Mouse (Mus musculus) kidney, embryonic 16.5 days (tissue): ENCODE measurements around the gene Myf6. TPM values are rescaled to one million over a fixed set of nuclear protein-coding genes. Genes with fewer than 3 reads are reported as not detected.

ENCODE experiments used
- ATAC-seq: fragments of 200-750 bp; cut with Nextera tagmentation; 2 replicates; pipeline ENCODE4 v1.8.0; 2017; ENCODE audit warnings: moderate TSS enrichment; ENCODE audit not compliant: low FRiP score, low TSS enrichment
- H3K27ac ChIP-seq: fragments of 300-500 bp; sonication (generic); 2 replicates; pipeline ENCODE4 v1.5.1; 2014; ENCODE audit warnings: low read length
- H3K27me3 ChIP-seq: fragments of 300-500 bp; sonication (generic); 2 replicates; pipeline ENCODE4 v1.6.1; 2014; ENCODE audit warnings: low read length, control low read depth, mixed read lengths; ENCODE audit not compliant: insufficient read depth
- H3K36me3 ChIP-seq: fragments of 300-500 bp; sonication (generic); 2 replicates; pipeline ENCODE4 v1.6.1; 2014; ENCODE audit warnings: low read length, control low read depth, mixed read lengths; ENCODE audit not compliant: insufficient read depth
- H3K4me1 ChIP-seq: fragments of 300-500 bp; sonication (generic); 2 replicates; pipeline ENCODE4 v1.6.1; 2014; ENCODE audit warnings: low read length, control low read depth, mixed read lengths; ENCODE audit not compliant: insufficient read depth
- H3K4me2 ChIP-seq: fragments of 300-500 bp; sonication (generic); replicated peaks from 2 replicates; pipeline ENCODE4 v1.6.1; 2014; ENCODE audit warnings: low read depth, low read length
- H3K4me3 ChIP-seq: fragments of 300-500 bp; sonication (generic); 2 replicates; pipeline ENCODE4 v1.5.1; 2014; ENCODE audit warnings: mild to moderate bottlenecking, low read length
- H3K9ac ChIP-seq: fragments of 300-500 bp; sonication (generic); replicated peaks from 2 replicates; pipeline ENCODE4 v1.6.1; 2014; ENCODE audit warnings: low read length
- H3K9me3 ChIP-seq: fragments of 300-500 bp; sonication (generic); 2 replicates; pipeline ENCODE4 v1.6.1; 2016; ENCODE audit warnings: low read length, control low read depth
- WGBS: fragments of 180-500 bp; shearing (Covaris S2); extraction: QIAGEN DNeasy Blood & Tissue Kit; methylation state at CpG from one replicate; pipeline ENCODE4 v1.1.7; 2014; 5-methylcytosine and 5-hydroxymethylcytosine counted together
- polyA plus RNA-seq: library from polyadenylated mRNA; unstranded; fragments of >200 nt; fragmentation: Nextera tagmentation; extraction: Ambion mirVana; gene quantifications from 2 replicates; pipeline ENCODE4 v1.2.1, GENCODE M21; 2015

Myf6 gene
- polyA plus RNA-seq, 1 experiment from 2014 or later, result 0.37 TPM

- Histone ChIP-seq H3K4me2 (no peak overlapping the region), H3K4me3 (no peak overlapping the region), H3K27me3 (peaks cover 13% of the 10 kb centered on the region), H3K27ac (no peak overlapping the region), H3K9me3 (no peaks in the 10 kb centered on the region), H3K36me3 (no peaks in the 10 kb centered on the region), H3K4me1 (peaks cover 8% of the 10 kb centered on the region; the same call in 1 of the 2 replicates), H3K9ac (no peak overlapping the region)
- WGBS, result 89% methylated on average over 1 of the region's 1 CpGs
- no peak for ATAC-seq
Observed at GRCm38 (mm10) chr10:107496402-107496801, 1.9 kb upstream of the Myf6 start.

GRCm38 (mm10) chr10:107493580-107494474 is 710 bp downstream of the Myf6 start:
- WGBS, result 35% methylated on average over 20 of the region's 20 CpGs
- peaks cover 23% of the 10 kb centered on the region for H3K27me3 ChIP-seq
- H3K4me2 ChIP-seq, result peak overlapping the region; percentile 49
- H3K4me1 ChIP-seq, result peaks cover 8% of the 10 kb centered on the region; the same call in 1 of the 2 replicates
- peak; percentile 70 for ATAC-seq
- peak overlapping the region; percentile 20 for H3K4me3 ChIP-seq
- H3K27ac ChIP-seq, result no peak overlapping the region
- no peaks in the 10 kb centered on the region for H3K9me3 ChIP-seq
- H3K9ac ChIP-seq, result no peak overlapping the region; the same call in 1 of the 2 replicates
- no peaks in the 10 kb centered on the region for H3K36me3 ChIP-seq

- Histone ChIP-seq H3K36me3 (no peaks in the 10 kb centered on the region), H3K9me3 (no peaks in the 10 kb centered on the region), H3K4me3 (peak overlapping the region; percentile 20), H3K27ac (no peak overlapping the region), H3K4me1 (peaks cover 10% of the 10 kb centered on the region; the same call in 1 of the 2 replicates), H3K27me3 (peaks cover 28% of the 10 kb centered on the region), H3K4me2 (peak overlapping the region; percentile 49), H3K9ac (no peak overlapping the region; the same call in 1 of the 2 replicates)
- WGBS, result 40% methylated on average over 18 of the region's 18 CpGs
- peak; percentile 59; the same call in 1 of the 2 replicates for ATAC-seq
Observed at GRCm38 (mm10) chr10:107492867-107493579, 1.5 kb downstream of the Myf6 start.

GRCm38 (mm10) chr10:107488654-107489315 is 5.8 kb downstream of the Myf6 start:
- Histone ChIP-seq H3K4me2 (no peak overlapping the region), H3K27me3 (peaks cover 29% of the 10 kb centered on the region), H3K36me3 (no peaks in the 10 kb centered on the region), H3K27ac (no peak overlapping the region), H3K9ac (no peak overlapping the region), H3K4me1 (0 out of 2 replicates have a peak, but pooled peaks cover 6% of the 10 kb centered on the region), H3K9me3 (no peaks in the 10 kb centered on the region), H3K4me3 (no peak overlapping the region)
- 0 out of 2 replicates have a peak, but pooled peaks have one; percentile 43 for ATAC-seq
- 21% methylated on average over 12 of the region's 12 CpGs for WGBS

GRCm38 (mm10) chr10:107486770-107487169 is 7.8 kb downstream of the Myf6 start:
- H3K4me2 ChIP-seq, result no peak overlapping the region
- no peak for ATAC-seq
- no peaks in the 10 kb centered on the region for H3K9me3 ChIP-seq
- H3K4me1 ChIP-seq, result 0 out of 2 replicates have a peak, but pooled peaks cover 3% of the 10 kb centered on the region
- no peak overlapping the region for H3K27ac ChIP-seq
- no peak overlapping the region for H3K4me3 ChIP-seq
- H3K36me3 ChIP-seq, result no peaks in the 10 kb centered on the region
- peaks cover 29% of the 10 kb centered on the region for H3K27me3 ChIP-seq
- WGBS, result 33% methylated on average over 12 of the region's 12 CpGs
- H3K9ac ChIP-seq, result no peak overlapping the region

- WGBS, result 41% methylated on average over 8 of the region's 8 CpGs
- no peaks in the 10 kb centered on the region for H3K9me3 ChIP-seq
- H3K4me2 ChIP-seq, result no peak within 1 kb of the TSS
Observed at GRCm38 (mm10) chr10:107485870-107486269, 8.7 kb downstream of the Myf6 start, which contains the start of gene Myf5. Myf5 (minus strand) TSS chr10:107486134.

GRCm38 (mm10) chr10:107484050-107484449 is 10.5 kb downstream of the Myf6 start:
- peaks cover 16% of the 10 kb centered on the region for H3K27me3 ChIP-seq
- no peak overlapping the region for H3K4me2 ChIP-seq
- no peak overlapping the region for H3K9ac ChIP-seq
- 0 out of 2 replicates have a peak, but pooled peaks cover 3% of the 10 kb centered on the region for H3K4me1 ChIP-seq
- no peak for ATAC-seq
- no peak overlapping the region for H3K27ac ChIP-seq
- WGBS, result 47% methylated on average over 10 of the region's 10 CpGs
- no peaks in the 10 kb centered on the region for H3K9me3 ChIP-seq
- H3K36me3 ChIP-seq, result no peaks in the 10 kb centered on the region
- H3K4me3 ChIP-seq, result no peak overlapping the region

More at GRCm38 (mm10) chr10:107485870-107486269, 8.7 kb downstream of the Myf6 start, which contains the start of gene Myf5:
- Histone ChIP-seq H3K36me3 (no peaks in the 10 kb centered on the region), H3K27me3 (peaks cover 21% of the 10 kb centered on the region), H3K4me3 (no peak within 1 kb of the TSS), H3K27ac (no peak within 1 kb of the TSS), H3K4me1 (0 out of 2 replicates have a peak, but pooled peaks cover 3% of the 10 kb centered on the region), H3K9ac (no peak within 1 kb of the TSS)
- 0 out of 2 replicates have a peak, but pooled peaks have one; percentile 35 for ATAC-seq

- no peak for ATAC-seq
- H3K27me3 ChIP-seq, result no peaks in the 10 kb centered on the region
- 60% methylated on average over 2 of the region's 2 CpGs for WGBS
Observed at GRCm38 (mm10) chr10:107473497-107473896, 21.0 kb downstream of the Myf6 start.

GRCm38 (mm10) chr10:107471712-107472111 is 22.8 kb downstream of the Myf6 start:
- H3K36me3 ChIP-seq, result no peaks in the 10 kb centered on the region
- ATAC-seq, result no peak
- H3K4me3 ChIP-seq, result no peak overlapping the region
- 68% methylated on average over 5 of the region's 5 CpGs for WGBS
- no peaks in the 10 kb centered on the region for H3K27me3 ChIP-seq
- no peaks in the 10 kb centered on the region for H3K9me3 ChIP-seq
- no peak overlapping the region for H3K27ac ChIP-seq
- H3K4me2 ChIP-seq, result no peak overlapping the region
- H3K4me1 ChIP-seq, result no peaks in the 10 kb centered on the region
- no peak overlapping the region for H3K9ac ChIP-seq

More at GRCm38 (mm10) chr10:107473497-107473896, 21.0 kb downstream of the Myf6 start:
- H3K27ac ChIP-seq, result no peak overlapping the region
- H3K36me3 ChIP-seq, result no peaks in the 10 kb centered on the region
- no peak overlapping the region for H3K4me3 ChIP-seq
- H3K4me2 ChIP-seq, result no peak overlapping the region
- H3K9ac ChIP-seq, result no peak overlapping the region
- no peaks in the 10 kb centered on the region for H3K4me1 ChIP-seq
- no peaks in the 10 kb centered on the region for H3K9me3 ChIP-seq
